Mouse (Mus musculus) testis, adult 2 months (tissue): ENCODE measurements at regions not wholly inside any gene's neighbourhood (a gene's known extent, or its start where the extent isn't known, plus 50 kb on each side); places are given as distances from the start of the nearest gene placed in this dataset.

Experiments
- CTCF ChIP-seq: fragments of 200-500 bp; IDR thresholded peaks from 2 replicates; pipeline ENCODE4 v1.5.1; 2012; ENCODE audit warnings: low read depth, mild to moderate bottlenecking, inconsistent platforms, low read length, moderate library complexity; ENCODE audit not compliant: control insufficient read depth, insufficient read depth, insufficient replicate concordance
- POLR2A ChIP-seq: fragments of 200-500 bp; IDR thresholded peaks from 2 replicates; pipeline ENCODE4 v1.6.1; 2012; ENCODE audit warnings: low read depth, mild to moderate bottlenecking, inconsistent platforms, low read length, moderate library complexity; ENCODE audit not compliant: control insufficient read depth

DNA sequence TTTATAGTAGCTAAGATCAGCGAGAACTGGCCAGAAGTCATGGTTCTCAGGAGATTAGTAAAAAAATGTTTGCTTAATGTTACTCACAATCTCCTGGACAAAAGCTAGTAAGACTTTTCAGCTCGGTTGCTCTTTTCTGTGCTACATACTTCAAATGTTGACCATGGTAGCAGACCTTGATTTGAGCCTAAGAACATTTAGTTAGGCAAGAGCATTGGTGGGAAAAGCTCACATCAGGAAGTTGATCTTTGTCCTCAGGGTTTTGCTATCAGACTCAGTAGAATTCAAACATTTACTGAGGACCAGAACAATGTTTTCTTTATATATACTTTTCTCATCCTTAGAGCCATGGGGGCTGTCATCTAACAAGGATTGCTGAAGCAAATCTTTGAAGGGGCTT, 170.4 kb downstream of the Cavin4 start:
- TF ChIP-seq CTCF (no peak), POLR2A (no peak)
